Mouse (Mus musculus) kidney, embryonic 15.5 days (tissue): Measurements from ENCODE around the gene Plekhg6. TPM values are rescaled to one million over a fixed set of nuclear protein-coding genes. Genes with fewer than 3 reads are reported as not detected.
A peak's percentile ranks its signal among the peaks of the same experiment; 100 is the strongest.

ENCODE experiments used
- ATAC-seq: fragments of 200-750 bp; cut with Nextera tagmentation; replicated peaks from 2 replicates; pipeline ENCODE4 v1.8.0; 2017; ENCODE audit warnings: moderate TSS enrichment; ENCODE audit not compliant: low FRiP score
- H3K27ac ChIP-seq: fragments of 300-500 bp; sonication (generic); 2 replicates; pipeline ENCODE4 v1.5.1; 2015; ENCODE audit warnings: mild to moderate bottlenecking, inconsistent platforms
- H3K27me3 ChIP-seq: fragments of 300-500 bp; sonication (generic); 2 replicates; pipeline ENCODE4 v1.6.1; 2015; ENCODE audit warnings: inconsistent platforms
- H3K36me3 ChIP-seq: fragments of 300-500 bp; sonication (generic); 2 replicates; pipeline ENCODE4 v1.6.1; 2015; ENCODE audit warnings: inconsistent platforms
- H3K4me1 ChIP-seq: fragments of 300-500 bp; sonication (generic); 2 replicates; pipeline ENCODE4 v1.6.1; 2015; ENCODE audit warnings: inconsistent platforms
- H3K4me2 ChIP-seq: fragments of 300-500 bp; sonication (generic); 2 replicates; pipeline ENCODE4 v1.6.1; 2015; ENCODE audit warnings: moderate library complexity, mild to moderate bottlenecking, inconsistent platforms
- H3K4me3 ChIP-seq: fragments of 300-500 bp; sonication (generic); replicated peaks from 2 replicates; pipeline ENCODE4 v1.5.1; 2015; ENCODE audit warnings: mild to moderate bottlenecking, inconsistent platforms
- H3K9ac ChIP-seq: fragments of 300-500 bp; sonication (generic); 2 replicates; pipeline ENCODE4 v1.6.1; 2015; ENCODE audit warnings: mild to moderate bottlenecking, inconsistent platforms
- H3K9me3 ChIP-seq: fragments of 300-500 bp; sonication (generic); replicated peaks from 2 replicates; pipeline ENCODE4 v1.6.1; 2016; ENCODE audit warnings: inconsistent platforms
- WGBS: fragments of 180-500 bp; shearing (Covaris S2); methylation state at CpG from one replicate; pipeline ENCODE4 v1.1.7; 2015; ENCODE audit warnings: mixed read lengths; 5-methylcytosine and 5-hydroxymethylcytosine counted together
- polyA plus RNA-seq: library from polyadenylated mRNA; unstranded; fragments of >200 nt; fragmentation: Nextera tagmentation; extraction: Ambion mirVana; gene quantifications from 2 replicates; pipeline ENCODE4 v1.2.1, GENCODE M21; 2015

Plekhg6 gene
- polyA plus RNA-seq, 1 experiment from 2014 or later: 4.7 TPM

DNA sequence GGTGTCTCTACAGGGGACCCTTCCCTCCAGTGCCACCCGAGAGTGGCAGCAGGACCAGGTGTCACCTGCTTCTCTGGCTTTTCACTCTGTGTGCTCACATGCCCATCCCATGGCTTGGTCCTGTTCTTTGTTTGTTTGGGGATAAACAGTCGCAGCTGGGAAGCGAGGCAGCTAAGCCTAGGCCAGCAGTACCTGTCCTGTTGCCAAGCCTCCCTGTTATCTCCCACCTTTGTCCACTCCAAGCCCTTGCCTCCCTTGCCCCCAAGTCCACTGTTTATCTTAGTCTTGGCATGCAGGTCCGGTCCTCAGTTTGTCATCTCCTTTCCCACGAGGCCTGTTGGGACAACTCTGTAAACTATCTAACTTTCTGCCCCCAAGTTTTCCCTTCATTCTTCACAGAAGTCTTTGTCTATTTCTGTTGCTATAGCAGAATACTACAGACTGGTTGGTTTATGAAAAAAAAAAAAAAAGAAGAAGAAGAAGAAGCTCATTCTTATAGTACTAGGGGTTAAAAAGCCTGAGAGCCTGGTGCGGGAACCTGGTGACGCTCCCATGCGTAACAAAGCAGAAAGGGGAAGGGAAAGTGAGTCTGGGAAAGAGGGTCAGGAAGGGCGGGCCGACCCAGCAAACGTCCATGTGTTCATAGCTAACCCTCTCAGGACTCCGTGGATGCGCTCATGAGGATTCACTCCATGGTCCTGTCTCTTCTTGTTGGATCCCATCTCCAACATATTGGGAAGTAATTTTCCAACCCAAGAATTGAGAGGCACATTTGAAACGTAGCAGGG, 47.3 kb downstream of the Plekhg6 start:
- Histone ChIP-seq H3K27ac (no peak overlapping the region), H3K9me3 (no peaks in the 10 kb centered on the region), H3K4me2 (no peak overlapping the region), H3K27me3 (no peaks in the 10 kb centered on the region), H3K9ac (no peak overlapping the region), H3K36me3 (no peaks in the 10 kb centered on the region), H3K4me1 (peaks cover 14% of the 10 kb centered on the region), H3K4me3 (no peak overlapping the region)
- WGBS: 79% methylated on average over 14 of the region's 14 CpGs
- ATAC-seq: no peak

DNA sequence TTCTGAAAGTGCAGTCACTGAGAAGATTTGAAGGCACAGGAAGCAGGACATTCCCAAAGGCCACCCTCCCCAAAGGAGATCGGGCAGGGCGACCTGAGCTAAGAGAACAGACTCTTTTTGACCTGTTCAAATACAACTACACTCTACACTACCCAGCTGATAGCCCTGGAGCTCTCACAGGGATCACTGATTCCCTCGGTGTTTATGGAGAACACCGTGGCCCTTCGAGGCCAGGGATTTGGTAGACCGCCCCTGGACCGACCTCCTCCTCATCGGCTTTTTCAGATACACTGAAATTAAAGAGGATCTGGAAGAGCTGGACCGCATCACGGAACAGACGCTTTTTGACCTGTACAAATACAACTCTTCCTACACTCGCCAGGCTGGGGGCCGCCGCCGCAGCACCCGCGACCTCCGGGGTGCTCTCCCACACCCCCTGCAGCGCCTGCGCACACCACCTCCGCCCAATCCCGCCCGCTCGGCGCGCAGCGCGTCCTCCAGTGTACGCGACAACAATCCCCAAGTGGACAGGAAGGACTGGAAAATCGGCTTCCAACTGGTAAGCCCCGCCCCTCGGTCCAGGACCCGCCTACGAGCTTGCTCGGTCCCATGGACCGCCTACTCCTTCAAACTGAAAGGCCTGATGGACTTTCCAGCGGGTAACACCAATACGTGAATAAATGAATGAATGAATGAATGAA, 49.8 kb downstream of the Plekhg6 start:
- Histone ChIP-seq H3K36me3 (no peaks in the 10 kb centered on the region), H3K4me2 (peak overlapping the region; percentile 87), H3K27me3 (no peaks in the 10 kb centered on the region), H3K9me3 (no peaks in the 10 kb centered on the region), H3K4me3 (peak overlapping the region; percentile 59), H3K4me1 (peaks cover 14% of the 10 kb centered on the region), H3K9ac (peak overlapping the region; percentile 61), H3K27ac (peak overlapping the region; percentile 76)
- WGBS: under 1% methylated on average over 39 of the region's 39 CpGs
- ATAC-seq: peak; percentile 95

DNA sequence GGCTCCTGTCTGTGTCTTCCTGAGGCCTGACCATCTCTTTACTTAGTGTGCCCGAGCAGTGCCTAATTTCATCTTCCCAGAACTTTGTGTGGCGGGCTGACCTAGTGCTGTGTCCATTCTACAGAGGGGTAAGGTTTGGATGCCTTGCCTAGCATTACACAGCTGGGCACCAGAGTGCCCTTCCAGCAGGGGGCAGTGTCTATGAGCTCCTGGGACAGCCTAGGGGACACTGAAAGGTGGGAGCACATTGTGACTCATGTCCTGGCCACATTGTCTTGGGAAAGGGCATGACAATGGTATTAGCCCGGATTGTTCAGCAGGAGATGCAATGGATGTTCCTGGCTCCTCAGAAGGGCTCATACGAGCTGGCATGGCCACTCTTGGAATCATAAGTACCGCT, 52.4 kb downstream of the Plekhg6 start:
- ATAC-seq: no peak
- H3K27me3 ChIP-seq: peaks cover 4% of the 10 kb centered on the region; the same call in 1 of the 2 replicates
- H3K9ac ChIP-seq: no peak overlapping the region
- no peaks in the 10 kb centered on the region for H3K36me3 ChIP-seq
- no peak overlapping the region for H3K4me2 ChIP-seq
- no peaks in the 10 kb centered on the region for H3K9me3 ChIP-seq
- peaks cover 14% of the 10 kb centered on the region for H3K4me1 ChIP-seq
- WGBS: 84% methylated on average over 5 of the region's 5 CpGs
- no peak overlapping the region for H3K4me3 ChIP-seq
- no peak overlapping the region for H3K27ac ChIP-seq

DNA sequence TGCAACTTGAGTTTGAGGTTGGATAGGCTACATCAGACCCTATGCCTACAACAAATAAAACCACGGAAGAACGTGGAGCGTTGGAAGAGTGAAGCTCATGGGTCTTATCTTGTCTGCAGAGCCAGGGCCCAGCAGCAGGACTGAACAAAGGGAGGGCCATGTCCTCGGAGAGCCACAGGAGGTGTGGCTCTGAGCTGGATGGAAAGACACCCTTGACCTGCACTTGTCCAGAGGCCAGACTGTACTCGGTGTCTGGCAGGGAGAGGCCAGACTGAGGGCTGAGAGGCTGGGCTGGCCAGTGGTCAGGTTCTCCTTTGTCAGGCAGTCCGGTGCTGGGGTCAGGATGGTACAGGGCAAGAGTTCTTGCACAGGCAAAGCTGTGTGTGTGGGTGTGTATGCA, 55.3 kb downstream of the Plekhg6 start:
- ATAC-seq: no peak
- Histone ChIP-seq H3K4me3 (no peak overlapping the region), H3K4me1 (peaks cover 18% of the 10 kb centered on the region)

DNA sequence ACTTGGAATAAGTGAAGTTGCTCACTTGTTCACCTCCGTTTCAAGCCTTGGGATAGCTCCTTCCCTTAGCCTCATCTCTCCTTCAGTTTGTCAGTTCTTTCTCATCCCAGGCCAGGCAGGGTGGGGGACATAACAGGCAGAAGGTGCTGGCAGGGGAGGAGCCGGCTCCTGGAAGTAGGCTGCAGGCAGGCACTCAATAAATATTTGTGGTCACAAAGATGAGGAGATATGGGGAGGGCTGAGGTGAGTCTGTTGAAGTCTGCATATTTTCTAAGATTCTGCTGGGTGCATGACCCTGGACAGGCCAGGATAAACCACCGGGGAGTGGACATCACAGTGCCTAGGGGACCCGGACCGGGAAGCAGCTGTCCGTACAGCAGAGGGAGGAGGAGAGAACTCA, 57.0 kb downstream of the Plekhg6 start:
- WGBS: 48% methylated on average over 6 of the region's 6 CpGs
- H3K27me3 ChIP-seq: peaks cover 41% of the 10 kb centered on the region
- no peak for ATAC-seq
- H3K4me2 ChIP-seq: no peak overlapping the region
- H3K9me3 ChIP-seq: no peaks in the 10 kb centered on the region
- no peaks in the 10 kb centered on the region for H3K36me3 ChIP-seq
- no peak overlapping the region for H3K9ac ChIP-seq
- H3K4me1 ChIP-seq: peaks cover 14% of the 10 kb centered on the region
- H3K27ac ChIP-seq: no peak overlapping the region
- no peak overlapping the region for H3K4me3 ChIP-seq

More for the DNA sequence above, 55.3 kb downstream of the Plekhg6 start:
- peaks cover 33% of the 10 kb centered on the region for H3K27me3 ChIP-seq
- H3K27ac ChIP-seq: no peak overlapping the region
- H3K36me3 ChIP-seq: no peaks in the 10 kb centered on the region
- 52% methylated on average over 6 of the region's 6 CpGs for WGBS
- H3K4me2 ChIP-seq: no peak overlapping the region
- no peak overlapping the region for H3K9ac ChIP-seq
- H3K9me3 ChIP-seq: no peaks in the 10 kb centered on the region

DNA sequence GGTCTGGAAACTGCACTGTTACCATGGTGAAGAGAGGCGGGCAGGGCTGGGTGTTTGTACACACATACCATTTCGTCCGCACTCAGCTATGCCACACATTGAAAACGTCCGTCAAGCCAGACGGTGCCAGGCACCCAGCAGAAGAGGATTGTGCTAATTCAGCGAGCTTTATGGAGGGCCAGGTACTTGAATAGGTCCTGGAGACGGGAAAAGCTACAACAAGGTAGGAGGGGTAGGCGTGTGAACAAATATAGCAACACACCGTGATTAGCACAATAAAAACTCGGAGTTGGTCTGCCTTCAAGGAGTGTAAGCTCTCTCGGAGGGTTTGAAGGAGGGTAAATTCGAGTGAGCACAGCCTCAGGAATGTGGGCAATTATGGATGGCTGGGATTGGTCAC, 57.8 kb downstream of the Plekhg6 start:
- no peak for ATAC-seq
- Histone ChIP-seq H3K4me2 (no peak overlapping the region), H3K9ac (no peak overlapping the region), H3K27me3 (peaks cover 41% of the 10 kb centered on the region), H3K27ac (no peak overlapping the region), H3K4me1 (peaks cover 14% of the 10 kb centered on the region), H3K9me3 (no peaks in the 10 kb centered on the region), H3K36me3 (no peaks in the 10 kb centered on the region), H3K4me3 (no peak overlapping the region)
- 57% methylated on average over 13 of the region's 13 CpGs for WGBS

DNA sequence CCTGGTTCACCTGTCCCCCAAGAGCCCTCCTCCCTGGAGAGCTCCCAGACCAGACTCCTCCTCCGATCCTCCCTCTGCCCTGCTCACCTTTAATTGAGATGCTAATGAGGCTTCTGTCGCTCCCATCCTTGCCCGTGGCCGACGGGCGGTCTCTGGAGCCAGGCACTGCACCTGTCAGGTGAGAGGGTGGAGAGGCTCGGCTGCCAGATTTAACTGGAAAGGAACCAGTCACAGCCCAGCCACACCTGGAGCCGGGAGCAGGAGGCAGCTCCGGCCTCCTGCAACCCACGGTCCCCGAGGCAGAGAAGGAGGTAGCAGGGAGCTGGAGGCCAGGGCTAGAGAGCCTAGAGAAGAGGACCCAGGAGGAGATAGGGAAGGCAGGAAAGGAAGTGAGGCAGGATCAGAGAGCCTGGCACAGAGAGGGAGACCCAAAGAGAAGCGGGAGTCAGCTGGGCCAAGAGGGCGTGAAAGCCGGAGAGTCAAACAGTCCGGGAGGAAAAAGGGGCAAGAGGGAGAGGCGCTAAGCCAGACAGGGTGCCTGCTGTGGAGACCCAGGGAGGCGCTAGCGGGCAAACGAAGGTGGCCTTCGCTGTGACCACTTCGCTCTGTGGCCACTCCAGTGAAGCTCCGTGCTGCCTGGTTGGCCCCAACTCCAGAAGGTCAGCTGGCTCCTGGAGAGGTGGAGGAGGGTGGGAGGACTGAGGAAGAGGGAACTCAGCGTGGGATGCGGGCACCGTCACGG, 59.3 kb downstream of the Plekhg6 start:
- Histone ChIP-seq H3K9ac (peak overlapping the region; percentile 11; the same call in 1 of the 2 replicates), H3K9me3 (no peaks in the 10 kb centered on the region), H3K36me3 (no peaks in the 10 kb centered on the region), H3K27me3 (peaks cover 41% of the 10 kb centered on the region), H3K4me2 (peak overlapping the region; percentile 44), H3K27ac (no peak overlapping the region), H3K4me1 (peaks cover 14% of the 10 kb centered on the region), H3K4me3 (peak overlapping the region; percentile 20)
- peak; percentile 19; the same call in 1 of the 2 replicates for ATAC-seq
- WGBS: 7% methylated on average over 26 of the region's 26 CpGs

DNA sequence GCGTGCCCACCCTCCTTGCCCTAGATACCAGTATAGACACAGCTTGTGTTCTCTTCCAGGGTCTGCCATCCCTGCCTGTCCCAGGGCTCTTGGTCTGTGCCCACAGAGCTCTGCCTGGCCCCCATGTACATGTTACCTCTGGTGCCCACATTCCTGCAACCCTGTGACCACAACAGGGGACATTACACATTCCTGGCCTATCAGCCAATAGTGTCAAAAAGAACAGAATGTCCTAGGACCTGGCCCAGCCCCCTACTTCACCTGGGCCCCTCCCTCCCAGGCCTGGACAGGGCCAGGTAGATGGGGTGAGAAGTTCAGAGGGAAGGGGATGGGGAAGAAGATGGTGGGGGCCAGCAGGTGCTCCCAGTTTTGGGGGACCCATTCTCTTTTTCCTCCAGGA, 60.3 kb downstream of the Plekhg6 start, which contains the start of gene Scnn1a:
Scnn1a (plus strand) TSS at position 337 of the 400 bp plus-strand sequence.
- peaks cover 14% of the 10 kb centered on the region for H3K4me1 ChIP-seq
- ATAC-seq: no peak
- WGBS: 100% methylated on average over 1 of the region's 1 CpGs
- H3K9ac ChIP-seq: peak within 1 kb of the TSS; percentile 11; the same call in 1 of the 2 replicates
- no peak within 1 kb of the TSS for H3K27ac ChIP-seq
- peaks cover 41% of the 10 kb centered on the region for H3K27me3 ChIP-seq
- peak within 1 kb of the TSS; percentile 20 for H3K4me3 ChIP-seq
- no peaks in the 10 kb centered on the region for H3K9me3 ChIP-seq
- H3K4me2 ChIP-seq: peak within 1 kb of the TSS; percentile 44
- no peaks in the 10 kb centered on the region for H3K36me3 ChIP-seq

DNA sequence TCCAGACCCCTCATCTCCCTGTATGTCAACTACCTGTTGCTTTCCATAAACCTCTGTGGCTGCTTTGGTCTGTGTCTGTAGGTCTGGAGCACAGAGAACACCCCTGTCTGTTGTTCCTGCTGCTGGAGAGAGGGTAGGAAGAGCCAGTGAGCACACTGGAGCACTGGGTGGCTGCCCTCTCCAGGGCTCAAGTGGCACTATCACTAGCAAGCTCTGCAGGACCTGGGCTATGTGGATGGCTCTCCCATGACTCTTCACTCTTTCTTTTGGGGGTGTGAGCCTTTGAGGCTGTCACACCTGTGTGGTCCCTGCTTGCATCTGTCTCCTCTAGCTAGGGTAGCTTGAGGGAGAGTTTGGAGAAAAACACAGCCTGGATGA, 60.7 kb downstream of the Plekhg6 start:
- no peak overlapping the region for H3K4me3 ChIP-seq

DNA sequence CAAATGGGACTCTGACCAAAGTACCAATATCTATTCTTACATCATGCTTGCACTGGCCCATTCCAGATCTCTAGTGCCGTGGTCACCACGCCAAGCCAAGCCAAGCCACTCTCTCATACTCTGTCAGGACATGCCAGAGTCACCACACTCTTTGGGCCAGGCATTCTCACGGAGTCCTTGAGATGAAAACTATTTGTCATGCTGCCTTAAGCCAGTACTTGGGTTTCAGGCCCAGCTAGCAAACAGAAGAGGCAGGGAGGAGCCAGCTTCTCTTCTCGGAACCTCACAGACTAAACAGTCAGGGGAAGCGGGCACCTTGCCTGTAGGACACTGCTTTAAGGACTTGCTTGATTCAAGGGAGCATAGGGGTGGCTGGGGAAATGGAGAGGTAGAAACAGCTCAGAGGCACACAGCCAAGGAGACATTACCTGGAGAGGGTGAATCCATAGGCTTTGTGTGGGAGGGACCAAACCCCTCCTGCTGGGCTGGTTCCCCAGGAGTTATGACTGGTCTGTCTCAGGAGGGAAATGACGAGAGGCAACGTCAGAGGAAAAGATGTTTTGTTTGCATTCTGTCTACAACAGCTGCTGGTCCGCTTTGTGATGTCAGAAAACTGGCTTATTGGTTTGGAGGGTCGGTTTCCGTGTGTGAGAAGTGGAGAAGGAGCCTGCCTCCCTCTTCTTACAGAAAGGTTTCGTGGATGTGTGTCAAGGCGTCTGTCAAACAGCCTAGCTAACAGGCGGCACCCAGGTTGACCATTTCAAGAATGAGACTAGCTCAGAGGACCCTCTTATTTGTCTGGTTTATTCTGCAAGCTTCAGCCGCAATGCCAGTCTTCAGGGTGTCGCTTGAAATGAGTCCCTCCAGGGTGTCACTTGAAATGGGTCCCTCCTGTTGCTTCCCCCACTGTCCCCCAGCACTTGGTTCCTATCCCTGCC, 61.3 kb downstream of the Plekhg6 start:
- 68% methylated on average over 15 of the region's 15 CpGs for WGBS
- H3K9ac ChIP-seq: no peak overlapping the region
- no peak overlapping the region for H3K4me3 ChIP-seq
- H3K36me3 ChIP-seq: no peaks in the 10 kb centered on the region
- H3K9me3 ChIP-seq: no peaks in the 10 kb centered on the region
- H3K4me2 ChIP-seq: no peak overlapping the region
- H3K27me3 ChIP-seq: peaks cover 41% of the 10 kb centered on the region
- no peak overlapping the region for H3K27ac ChIP-seq
- no peak for ATAC-seq
- H3K4me1 ChIP-seq: peaks cover 21% of the 10 kb centered on the region

More for the DNA sequence above, 60.7 kb downstream of the Plekhg6 start:
- Histone ChIP-seq H3K4me2 (no peak overlapping the region), H3K9me3 (no peaks in the 10 kb centered on the region), H3K9ac (no peak overlapping the region), H3K27ac (no peak overlapping the region), H3K36me3 (no peaks in the 10 kb centered on the region), H3K27me3 (peaks cover 41% of the 10 kb centered on the region), H3K4me1 (peaks cover 15% of the 10 kb centered on the region)
- ATAC-seq: no peak

DNA sequence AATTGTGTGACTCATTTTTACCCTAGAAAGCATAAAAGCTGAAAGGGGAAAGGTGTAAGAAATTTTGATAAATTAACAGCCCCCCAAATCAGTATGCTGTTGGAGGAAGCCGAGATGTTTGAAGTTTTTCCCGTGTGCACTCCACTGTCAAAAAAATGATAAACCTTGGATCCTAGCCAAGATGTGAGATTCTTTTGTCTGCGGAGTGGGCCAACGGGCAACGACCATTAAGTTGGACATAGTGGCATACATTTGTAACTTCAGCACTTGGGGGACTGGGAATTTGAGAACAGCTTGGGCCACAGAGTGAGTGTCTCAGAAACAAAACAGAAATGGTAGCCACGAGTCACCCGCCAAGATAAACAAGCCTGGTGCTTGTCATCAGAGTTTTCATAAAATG, 63.5 kb downstream of the Plekhg6 start:
- Histone ChIP-seq H3K36me3 (peaks cover under 1% of the 10 kb centered on the region), H3K9me3 (no peaks in the 10 kb centered on the region), H3K4me3 (no peak overlapping the region), H3K4me1 (peaks cover 43% of the 10 kb centered on the region), H3K27me3 (peaks cover 25% of the 10 kb centered on the region), H3K9ac (no peak overlapping the region), H3K27ac (no peak overlapping the region), H3K4me2 (no peak overlapping the region)
- ATAC-seq: no peak
- 56% methylated on average over 7 of the region's 7 CpGs for WGBS
